Mouse (Mus musculus): ENCODE results near the gene Nxt2. TPM values are rescaled to one million over a fixed set of nuclear protein-coding genes. Genes with fewer than 3 reads are reported as not detected.
"Not testable (repeated sequence)": the region's sequence is repeated elsewhere in the genome, so short reads cannot be mapped to it uniquely, and the experiment has no call there.

The Nxt2 gene
- polyA plus RNA-seq, 1 experiment from 2014 or later: 13.8 TPM

GRCm38 (mm10) chrX:142228055-142228768, 1.6 kb downstream of the Nxt2 start:
- H3K27me3 ChIP-seq: peaks cover 22% of the 10 kb centered on the region
- in situ Hi-C loops (cut with MboI; ENCODE audit: low pct_unique_long_range_greater_than_20kb): loop anchor here (10.0 kb wide), 1 partner anchor 327 kb away; no protein-coding TSS in a partner anchor
- no peak for TF ChIP-seq CTCF (IDR thresholded peaks at IDR 0.05)
- DNase-seq (ENCODE audit: low read depth, low spot score) (peak; percentile 28), ATAC-seq (peak; percentile 87)
- ChIA-PET POLR2A (no interaction called here), CTCF (interaction anchor here (0.6 kb wide), 1 partner anchor 9 kb away, joined by 3 read pairs; no protein-coding TSS in a partner anchor)

DNA sequence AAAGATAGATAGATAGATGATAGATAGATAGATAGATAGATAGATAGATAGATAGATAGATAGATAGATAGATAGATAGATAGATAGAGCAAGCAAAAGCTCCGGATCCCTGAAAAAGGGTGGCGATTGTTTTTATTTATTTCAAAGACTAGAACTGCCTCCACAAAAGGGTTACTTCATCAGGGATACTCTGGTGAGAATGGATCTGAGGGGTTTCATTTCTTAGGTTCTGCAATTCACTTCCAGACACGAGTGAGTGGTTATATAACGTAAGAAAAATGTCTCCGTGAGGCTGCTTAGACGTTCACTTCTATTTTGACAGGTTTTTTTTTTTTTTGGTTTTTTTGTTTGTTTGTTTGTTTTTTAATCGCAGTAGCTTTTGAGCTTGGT, 2.2 kb downstream of the Nxt2 start:
- DNase-seq (ENCODE audit: low read depth, low spot score) (no peak), ATAC-seq (no peak)
- in situ Hi-C loops (cut with MboI; ENCODE audit: low pct_unique_long_range_greater_than_20kb): loop anchor here (10.0 kb wide), 1 partner anchor 326 kb away; no protein-coding TSS in a partner anchor
- TF ChIP-seq CTCF (IDR thresholded peaks at IDR 0.05): no peak
- ChIA-PET CTCF (interaction anchor here (0.6 kb wide), 1 partner anchor 9 kb away, joined by 3 read pairs; no protein-coding TSS in a partner anchor), POLR2A (no interaction called here)
- H3K27me3 ChIP-seq: peaks cover 22% of the 10 kb centered on the region

DNA sequence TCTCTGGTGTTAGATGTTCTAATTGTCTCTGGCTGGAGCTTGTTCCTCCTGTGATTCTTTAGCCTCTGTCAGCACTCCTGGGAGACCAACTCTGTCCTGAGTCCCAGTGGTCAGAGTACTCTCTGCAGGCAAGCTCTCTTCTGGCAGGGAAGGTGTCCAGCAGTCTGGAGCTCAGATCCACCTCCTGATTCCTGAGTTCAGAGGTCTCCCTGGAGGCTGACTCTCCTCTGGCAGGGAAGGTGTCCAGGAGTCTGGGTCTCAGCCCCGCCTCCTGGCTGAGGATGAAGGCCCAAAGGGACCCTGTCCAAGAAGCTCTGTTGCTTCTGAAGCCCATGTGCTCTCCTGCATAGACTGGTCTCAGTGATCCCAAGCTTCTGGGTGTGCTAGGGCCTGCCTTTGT, 9.6 kb downstream of the Nxt2 start:
- POLR2A ChIA-PET; ATAC-seq; CTCF ChIA-PET; DNase-seq (ENCODE audit: low read depth, low spot score): not testable (repeated sequence)
- in situ Hi-C loops (cut with MboI; ENCODE audit: low pct_unique_long_range_greater_than_20kb): loop anchor here (10.0 kb wide), 1 partner anchor 299 kb away; no protein-coding TSS in a partner anchor
- peaks cover 11% of the 10 kb centered on the region for H3K27me3 ChIP-seq

DNA sequence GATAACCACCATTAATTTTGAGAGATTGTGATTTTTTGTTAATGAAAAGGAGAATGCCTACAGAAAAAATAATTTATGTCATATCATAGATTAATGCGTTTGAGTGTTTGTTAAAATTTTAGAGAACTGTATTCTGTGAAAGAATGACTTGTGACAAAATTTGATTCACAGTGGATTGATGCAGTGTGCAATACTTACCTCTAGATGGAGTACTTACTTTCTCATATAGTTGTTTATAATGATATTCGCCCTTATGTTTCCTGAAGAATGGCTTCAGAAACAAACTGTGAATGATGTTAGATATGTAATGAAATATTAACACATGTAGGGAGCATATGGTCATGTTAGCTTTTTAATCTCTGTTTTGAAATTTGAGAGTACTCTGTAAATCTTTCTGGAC, 10.5 kb downstream of the Nxt2 start:
- in situ Hi-C loops (cut with MboI; ENCODE audit: low pct_unique_long_range_greater_than_20kb): loop anchor here (10.0 kb wide), 1 partner anchor 298 kb away; no protein-coding TSS in a partner anchor
- ChIA-PET CTCF (interaction anchor here (1.3 to 2.5 kb wide), 5 partner anchors 9 to 133 kb away, joined by 3 to 13 read pairs (median 4); no protein-coding TSS in a partner anchor), POLR2A (no interaction called here)
- no peak for ATAC-seq
- H3K27me3 ChIP-seq: peaks cover 11% of the 10 kb centered on the region
- no peak for DNase-seq (ENCODE audit: low read depth, low spot score)
- no peak for TF ChIP-seq CTCF (IDR thresholded peaks at IDR 0.05)

DNA sequence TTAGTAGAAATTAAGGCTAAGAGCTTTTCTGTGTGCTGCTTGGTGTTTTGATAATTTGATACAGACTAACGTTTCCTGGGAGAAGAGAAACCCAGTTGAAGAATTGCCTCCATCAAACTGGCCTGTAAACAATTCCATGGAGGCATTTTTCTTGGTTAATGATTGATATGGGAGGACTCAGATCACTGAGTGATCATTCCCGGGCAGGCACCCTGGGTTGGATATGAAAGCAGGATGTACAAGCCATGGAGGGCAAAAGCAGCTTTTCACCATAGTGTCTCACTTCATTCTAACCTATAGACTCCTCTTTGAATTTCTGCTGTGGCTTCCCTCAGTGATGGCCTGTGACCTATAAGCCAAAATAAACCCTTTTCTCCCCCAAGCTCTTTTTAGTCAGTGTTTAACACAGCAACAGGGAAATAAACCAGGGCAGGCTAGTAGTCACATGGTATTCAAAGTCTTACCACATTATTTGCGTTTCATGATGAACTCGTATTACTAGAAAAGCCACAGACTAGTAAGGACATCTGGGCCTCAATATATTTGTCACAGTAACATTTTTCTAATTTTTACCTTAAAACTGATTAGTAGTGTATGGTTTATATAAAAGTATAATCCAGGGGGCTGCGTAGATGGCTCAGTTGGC, 19.2 kb downstream of the Nxt2 start:
- in situ Hi-C loops (cut with MboI; ENCODE audit: low pct_unique_long_range_greater_than_20kb): no loop called here
- no peak for TF ChIP-seq CTCF (IDR thresholded peaks at IDR 0.05)
- CTCF ChIA-PET: no interaction called here
- no peak for ATAC-seq
- DNase-seq (ENCODE audit: low read depth, low spot score): no peak
- POLR2A ChIA-PET: no interaction called here
- H3K27me3 ChIP-seq: peaks cover 17% of the 10 kb centered on the region

GRCm38 (mm10) chrX:142250008-142250736, 23.6 kb downstream of the Nxt2 start:
- CTCF ChIA-PET: no interaction called here
- no peak for DNase-seq (ENCODE audit: low read depth, low spot score)
- in situ Hi-C loops (cut with MboI; ENCODE audit: low pct_unique_long_range_greater_than_20kb): no loop called here
- POLR2A ChIA-PET: no interaction called here
- ATAC-seq: no peak
- peaks cover 27% of the 10 kb centered on the region for H3K27me3 ChIP-seq
- no peak for TF ChIP-seq CTCF (IDR thresholded peaks at IDR 0.05)

- peaks cover 13% of the 10 kb centered on the region for H3K27me3 ChIP-seq
- CTCF ChIA-PET: interaction anchor here (1.4 kb wide), 1 partner anchor 9 kb away, joined by 5 read pairs; no protein-coding TSS in a partner anchor
- TF ChIP-seq CTCF (IDR thresholded peaks at IDR 0.05): no peak
- DNase-seq (ENCODE audit: low read depth, low spot score) (no peak), ATAC-seq (no peak)
- in situ Hi-C loops (cut with MboI; ENCODE audit: low pct_unique_long_range_greater_than_20kb): no loop called here
- POLR2A ChIA-PET: no interaction called here
Observed at GRCm38 (mm10) chrX:142276031-142276430, 49.5 kb downstream of the Nxt2 start.

GRCm38 (mm10) chrX:142276573-142276972, 50.0 kb downstream of the Nxt2 start:
- ATAC-seq (no peak), DNase-seq (ENCODE audit: low read depth, low spot score) (no peak)
- CTCF ChIA-PET: interaction anchor here (1.4 kb wide), 1 partner anchor 10 kb away, joined by 5 read pairs; no protein-coding TSS in a partner anchor
- TF ChIP-seq CTCF (IDR thresholded peaks at IDR 0.05): no peak
- H3K27me3 ChIP-seq: peaks cover 9% of the 10 kb centered on the region
- POLR2A ChIA-PET: no interaction called here
- in situ Hi-C loops (cut with MboI; ENCODE audit: low pct_unique_long_range_greater_than_20kb): no loop called here

- TF ChIP-seq CTCF (IDR thresholded peaks at IDR 0.05): no peak
- in situ Hi-C loops (cut with MboI; ENCODE audit: low pct_unique_long_range_greater_than_20kb): no loop called here
- ChIA-PET POLR2A (no interaction called here), CTCF (no interaction called here)
- no peak for ATAC-seq
- DNase-seq (ENCODE audit: low read depth, low spot score): no peak
- H3K27me3 ChIP-seq: peaks cover 4% of the 10 kb centered on the region
Observed at GRCm38 (mm10) chrX:142285905-142286304, 59.3 kb downstream of the Nxt2 start.

Other genes starting within 250 kb of the Nxt2 start
- not detected for gene Gucy2f, start 29.8 kb upstream of the Nxt2 start, polyA plus RNA-seq (2021)
- not detected for gene Kcne1l, start 79.5 kb downstream of the Nxt2 start, polyA plus RNA-seq (2021)
- gene Acsl4, start 163.8 kb downstream of the Nxt2 start, polyA plus RNA-seq (2021): 96.2 TPM

All from Patski (cell line).